9 mouse cellular contexts compared by ENCODE assay signal in the genomic region with DNA sequence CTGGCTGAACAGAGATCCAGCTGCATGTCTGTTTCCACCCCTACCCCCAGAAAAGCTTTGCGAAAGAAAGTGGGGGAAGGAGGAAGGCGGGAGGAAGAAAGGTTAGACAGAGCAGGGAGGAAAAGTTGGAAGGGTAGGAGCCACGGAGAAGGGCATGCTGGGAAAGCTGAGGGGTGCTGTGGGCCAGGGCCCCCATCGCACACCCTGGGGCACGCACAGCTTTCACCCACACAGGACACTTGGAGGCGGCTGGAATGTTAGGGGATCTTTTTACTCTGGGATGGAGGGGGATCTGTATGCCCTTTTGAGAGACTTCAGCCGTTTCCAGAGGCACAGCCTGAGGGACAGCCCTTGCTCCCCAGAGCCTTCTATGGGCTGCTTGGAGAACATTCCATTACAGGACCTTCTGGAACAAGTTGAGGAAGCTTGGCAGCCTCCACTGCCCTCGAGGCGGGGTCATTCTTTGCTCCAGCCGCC. TPM values are rescaled to one million over a fixed set of nuclear protein-coding genes. Genes with fewer than 3 reads are reported as not detected.
DNase-seq lines count a peak whose midpoint lies in the region; ATAC-seq and TF ChIP-seq lines count a peak whose summit lies in the region.
"Had no signal": no experiment of that assay in that cellular context is flagged by ENCODE, and none has a peak within 500 bp of the region (broad histone marks: within the 10 kb centered on the region; RNA-seq: fewer than 3 reads in every experiment).

No protein-coding gene starts in this region.

- H3K36me3 ChIP-seq in small intestine, adult 2 months (ENCODE audit: control insufficient read depth, insufficient read depth, low read length), result no peaks in the 10 kb centered on the region
- H3K36me3 ChIP-seq in hindbrain, embryonic 11.5 days (ENCODE audit: control insufficient read depth, insufficient read depth, low read length), result no peaks in the 10 kb centered on the region

- peak; percentile 77 for DNase-seq in adrenal gland, postnatal 10 days
- no peak for DNase-seq in adrenal gland, postnatal 4 days (ENCODE audit: low spot score in 2 of 2)
- DNase-seq in heart, adult 9 months (ENCODE audit: low spot score in 2 of 2), result peak; percentile 87 to 88
- DNase-seq in kidney, postnatal 14 days, result peak; percentile 84
- DNase-seq in retina, postnatal 1 day, result no peak
- DNase-seq in hindbrain, embryonic 11.5 days (ENCODE audit: low spot score), result no peak

- peak overlapping the region; percentile 92 for H3K27ac ChIP-seq in small intestine, adult 2 months (ENCODE audit: insufficient read depth, low read depth, low read length)
- H3K27ac ChIP-seq in hindbrain, embryonic 11.5 days (ENCODE audit: low read depth, low read length), result no peak overlapping the region

- peaks cover 4% of the 10 kb centered on the region; the same call in 1 of the 2 replicates for H3K4me1 ChIP-seq in small intestine, adult 2 months (ENCODE audit: control insufficient read depth, insufficient read depth, insufficient read length, low read length)
- H3K4me1 ChIP-seq in hindbrain, embryonic 11.5 days (replicated peaks; ENCODE audit: control insufficient read depth, insufficient read depth, low read length), result no peaks in the 10 kb centered on the region

- TF ChIP-seq CTCF in small intestine, adult 2 months (IDR thresholded peaks at IDR 0.05; ENCODE audit: extremely low read depth, insufficient read length, insufficient replicate concordance, low read depth, low read length), result no peak

- 52% methylated on average over 10 of the region's 10 CpGs for WGBS in small intestine, adult 2 months
- 44% methylated on average over 10 of the region's 10 CpGs for WGBS in hindbrain, embryonic 11.5 days

- ATAC-seq in monocyte, adult 5-6 weeks (replicated peaks; ENCODE audit: insufficient number of reproducible peaks, low FRiP score, low TSS enrichment, poor library complexity, severe bottlenecking), result no peak
- no peak for ATAC-seq in hindbrain, embryonic 11.5 days (ENCODE audit: low FRiP score)

- no peak overlapping the region for H3K9ac ChIP-seq in hindbrain, embryonic 11.5 days (ENCODE audit: low read depth, low read length)

- TF ChIP-seq POLR2A in small intestine, adult 2 months (IDR thresholded peaks at IDR 0.05; ENCODE audit: low read depth, low read length), result no peak

- H3K4me3 ChIP-seq in small intestine, adult 2 months (ENCODE audit: low read depth, low read length), result no peak overlapping the region
- no peak overlapping the region for H3K4me3 ChIP-seq in hindbrain, embryonic 11.5 days (ENCODE audit: low read depth, low read length)

- no peaks in the 10 kb centered on the region for H3K27me3 ChIP-seq in small intestine, adult 2 months (ENCODE audit: control insufficient read depth, insufficient read depth, low read length)
- no peaks in the 10 kb centered on the region for H3K27me3 ChIP-seq in hindbrain, embryonic 11.5 days (ENCODE audit: control insufficient read depth, insufficient read depth, low read length)

- H3K9me3 ChIP-seq in hindbrain, embryonic 11.5 days (ENCODE audit: control insufficient read depth, low read length), result no peaks in the 10 kb centered on the region

- no peak overlapping the region for H3K4me2 ChIP-seq in hindbrain, embryonic 11.5 days (replicated peaks; ENCODE audit: low read depth, low read length)

RNA-seq across cellular contexts. Expression of a gene that starts 20.1 kb away (rescaled TPM):
- total RNA-seq in adrenal gland, postnatal 10 days (2021), result 100 to 1,000 TPM; 108 to 109 TPM
- total RNA-seq in adrenal gland, postnatal 4 days (2021), result 10 to 100 TPM; 60.8 to 61.0 TPM
- polyA plus RNA-seq in small intestine, adult 2 months (2012; rRNA removed), result 37.8 and 43.5 TPM in 2 replicates
- 40.9 to 71.2 TPM (median 56.6 TPM) in 3 replicates for total RNA-seq in monocyte, adult 5-6 weeks (2017)
- polyA plus RNA-seq in hindbrain, embryonic 11.5 days (2014; fragmentation: Nextera tagmentation; extraction: Ambion mirVana), result 15.0 and 15.1 TPM in 2 replicates

RNA-seq across cellular contexts. Expression of a gene that starts 22.8 kb away (rescaled TPM):
- total RNA-seq in adrenal gland, postnatal 10 days (2021), result 100 to 1,000 TPM; 154 to 156 TPM
- total RNA-seq in adrenal gland, postnatal 4 days (2021), result 100 to 1,000 TPM; 169 to 179 TPM
- 276 and 540 TPM in 2 replicates for polyA plus RNA-seq in small intestine, adult 2 months (2012; rRNA removed)
- 59.7 to 77.7 TPM (median 69.6 TPM) in 3 replicates for total RNA-seq in monocyte, adult 5-6 weeks (2017)
- 298 and 307 TPM in 2 replicates for polyA plus RNA-seq in hindbrain, embryonic 11.5 days (2014; fragmentation: Nextera tagmentation; extraction: Ambion mirVana)

RNA-seq across cellular contexts. Expression of a gene that starts 39.3 kb away (rescaled TPM):
- total RNA-seq in adrenal gland, postnatal 10 days (2021), result not detected
- not detected for total RNA-seq in adrenal gland, postnatal 4 days (2021)
- not detected in 2 replicates for polyA plus RNA-seq in small intestine, adult 2 months (2012; rRNA removed)
- total RNA-seq in monocyte, adult 5-6 weeks (2017), result not detected in 3 replicates
- polyA plus RNA-seq in hindbrain, embryonic 11.5 days (2014; fragmentation: Nextera tagmentation; extraction: Ambion mirVana), result not detected in 2 replicates
- total RNA-seq: layer of hippocampus, adult 18-20 months had no signal

RNA-seq across cellular contexts. Expression of a gene that starts 54.6 kb away (rescaled TPM):
- 10 to 100 TPM; 63.8 to 72.8 TPM for total RNA-seq in adrenal gland, postnatal 10 days (2021)
- total RNA-seq in adrenal gland, postnatal 4 days (2021), result 100 to 1,000 TPM in 1 of 2 experiments, 10 to 100 TPM in 1; 96.9 to 106 TPM
- 58.9 and 119 TPM in 2 replicates for polyA plus RNA-seq in small intestine, adult 2 months (2012; rRNA removed)
- 70.9 to 99.8 TPM (median 71.5 TPM) in 3 replicates for total RNA-seq in monocyte, adult 5-6 weeks (2017)
- polyA plus RNA-seq in hindbrain, embryonic 11.5 days (2014; fragmentation: Nextera tagmentation; extraction: Ambion mirVana), result 112 and 130 TPM in 2 replicates

RNA-seq across cellular contexts. Expression of a gene that starts 55.5 kb away (rescaled TPM):
- 10 to 100 TPM; 22.4 to 22.6 TPM for total RNA-seq in adrenal gland, postnatal 10 days (2021)
- total RNA-seq in adrenal gland, postnatal 4 days (2021), result 10 to 100 TPM; 26.3 to 29.0 TPM
- polyA plus RNA-seq in small intestine, adult 2 months (2012; rRNA removed), result 14.6 and 24.5 TPM in 2 replicates
- 9.6 to 15.3 TPM (median 10.6 TPM) in 3 replicates for total RNA-seq in monocyte, adult 5-6 weeks (2017)
- 21.9 and 22.7 TPM in 2 replicates for polyA plus RNA-seq in hindbrain, embryonic 11.5 days (2014; fragmentation: Nextera tagmentation; extraction: Ambion mirVana)

Comparison
In these comparisons a context has a peak if more than half of its experiments do, and no peak if none do; other contexts are left out.
1. DNase-seq: peak in adrenal gland, postnatal 10 days (single experiment), heart, adult 9 months (2 of 2) and kidney, postnatal 14 days (single experiment); none in adrenal gland, postnatal 4 days (0 of 2), retina, postnatal 1 day (single experiment) and hindbrain, embryonic 11.5 days (single experiment).